Mouse (Mus musculus): Measurements from ENCODE around the gene Hacl1.

GRCm38 (mm10) chr14:31683610-31684009 lies 42.5 kb upstream of the Hacl1 start:
- TF ChIP-seq POLR2A (IDR thresholded peaks at IDR 0.05; ENCODE audit: insufficient read depth, low read length), result no peak
- TF ChIP-seq EP300 (IDR thresholded peaks at IDR 0.05; ENCODE audit: insufficient read depth, low read depth, low read length), result no peak

Measured in ES-Bruce4 (cell line).